Mouse (Mus musculus) lung, postnatal 0 days (tissue): ENCODE measurements around the gene Dchs1.

ENCODE experiments used
- CTCF ChIP-seq: IDR thresholded peaks from 2 replicates; pipeline ENCODE4 v1.5.1; 2016; ENCODE audit warnings: antibody characterized with exemption, mild to moderate bottlenecking
- EP300 ChIP-seq: IDR thresholded peaks from 2 replicates; pipeline ENCODE4 v1.6.1; 2016; ENCODE audit warnings: antibody characterized with exemption, mild to moderate bottlenecking, control low read depth

- TF ChIP-seq CTCF (no peak), EP300 (no peak)
Measured at GRCm38 (mm10) chr7:105721916-105722315, 65.5 kb downstream of the Dchs1 start.
